Mouse (Mus musculus): ENCODE results near the gene Prn. TPM values are rescaled to one million over a fixed set of nuclear protein-coding genes. Genes with fewer than 3 reads are reported as not detected.

Prn gene
- not detected for total RNA-seq (2021)
- long read RNA-seq, experiment 1: 0 reads
- long read RNA-seq, experiment 2, partial matches to known transcripts: 7 of 7 reads
- long read RNA-seq, experiment 2, other reads (novel, unspliced or antisense): 0 of 7 reads

- DNase-seq: peak; percentile 92
These were observed at the start of gene Prn, which contains the start of gene Prnp for GRCm38 (mm10) chr2:131909683-131910572. Gene Prn, plus strand, starts transcription at chr2:131909957. Gene Prnp, plus strand, starts transcription at chr2:131909928.

- no peak for DNase-seq
These were observed 47.0 kb upstream of the Prn start for GRCm38 (mm10) chr2:131862617-131863275.

- no peak for DNase-seq
These were observed 46.3 kb upstream of the Prn start for GRCm38 (mm10) chr2:131863472-131863871.

- no peak for DNase-seq
These were observed 45.4 kb upstream of the Prn start for GRCm38 (mm10) chr2:131864262-131864796.

- no peak for DNase-seq
These were observed 43.1 kb upstream of the Prn start for GRCm38 (mm10) chr2:131866676-131867075.

DNA sequence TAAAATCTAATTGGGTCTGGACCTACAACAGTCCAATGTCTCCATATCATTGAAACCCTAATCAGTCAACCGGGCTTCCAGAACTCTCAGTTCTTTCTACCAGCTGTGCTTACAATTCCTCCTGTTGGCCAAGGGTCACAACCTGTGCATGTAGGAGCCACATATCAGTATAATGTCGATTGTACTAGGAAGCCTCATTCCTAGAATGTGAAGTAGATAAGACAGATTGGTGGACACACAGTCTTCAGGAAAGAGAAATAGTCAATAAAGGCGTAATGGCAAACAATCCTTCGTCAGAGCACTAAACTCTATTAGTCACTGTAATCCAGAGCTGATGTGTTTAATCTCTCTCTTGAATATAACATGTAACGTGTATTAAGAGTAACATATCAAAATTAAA lies 40.8 kb upstream of the Prn start:
- no peak for DNase-seq

GRCm38 (mm10) chr2:131873376-131873775 lies 36.4 kb upstream of the Prn start:
- no peak for DNase-seq

DNA sequence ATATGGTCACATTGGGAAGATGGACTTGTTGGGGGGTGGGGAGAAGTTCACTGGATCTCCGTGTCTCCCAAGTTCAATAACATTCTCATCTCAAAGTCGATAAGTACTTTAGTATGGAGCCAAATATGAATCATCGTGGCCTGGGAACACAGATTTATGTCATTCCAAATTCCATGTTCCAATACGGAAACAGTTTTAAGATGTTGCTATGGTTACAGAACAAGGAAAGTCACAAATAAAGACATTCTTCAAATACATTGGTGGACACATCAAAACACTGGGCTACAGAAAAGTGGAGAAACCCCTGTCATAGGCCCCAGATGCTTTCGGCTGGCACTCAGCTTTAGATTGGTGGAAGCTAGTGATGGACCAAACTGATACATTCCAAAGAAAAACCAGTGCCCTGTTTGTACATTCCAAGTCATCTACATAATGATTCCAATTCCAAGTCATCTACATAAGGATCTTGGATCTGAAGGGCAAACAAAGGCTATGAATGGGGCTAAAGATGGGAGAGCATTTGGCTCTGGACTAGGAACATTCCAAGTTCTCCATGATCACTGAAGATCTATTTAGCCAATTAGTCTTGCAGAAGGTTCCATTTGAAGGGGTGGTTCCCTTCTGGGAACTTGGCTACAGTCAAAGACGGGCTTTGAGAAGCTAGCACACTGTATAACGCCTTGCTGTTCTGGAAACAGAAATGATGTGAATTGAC lies 33.0 kb upstream of the Prn start:
- DNase-seq: no peak

- DNase-seq: no peak
These were observed 28.0 kb upstream of the Prn start for GRCm38 (mm10) chr2:131881766-131882165.

DNA sequence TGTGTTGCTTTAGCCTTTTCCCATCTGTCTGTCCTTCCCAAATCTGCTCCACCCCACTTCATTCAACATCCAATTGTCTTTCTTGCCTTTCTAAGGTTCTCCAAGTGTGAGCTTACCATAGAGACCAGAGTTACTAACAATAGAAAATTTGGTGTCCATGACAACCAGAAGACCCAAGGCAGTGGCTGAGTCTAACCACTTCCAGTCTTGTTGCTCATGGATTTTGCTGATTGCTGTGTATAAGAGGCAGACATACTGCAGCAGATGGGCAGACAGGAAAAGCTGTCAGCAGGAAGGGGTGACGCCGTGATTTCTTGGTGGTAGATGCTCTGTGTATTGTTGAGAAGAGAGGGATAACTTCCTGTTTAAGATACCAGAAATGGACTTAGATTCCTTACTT lies 26.6 kb upstream of the Prn start:
- DNase-seq: no peak

DNA sequence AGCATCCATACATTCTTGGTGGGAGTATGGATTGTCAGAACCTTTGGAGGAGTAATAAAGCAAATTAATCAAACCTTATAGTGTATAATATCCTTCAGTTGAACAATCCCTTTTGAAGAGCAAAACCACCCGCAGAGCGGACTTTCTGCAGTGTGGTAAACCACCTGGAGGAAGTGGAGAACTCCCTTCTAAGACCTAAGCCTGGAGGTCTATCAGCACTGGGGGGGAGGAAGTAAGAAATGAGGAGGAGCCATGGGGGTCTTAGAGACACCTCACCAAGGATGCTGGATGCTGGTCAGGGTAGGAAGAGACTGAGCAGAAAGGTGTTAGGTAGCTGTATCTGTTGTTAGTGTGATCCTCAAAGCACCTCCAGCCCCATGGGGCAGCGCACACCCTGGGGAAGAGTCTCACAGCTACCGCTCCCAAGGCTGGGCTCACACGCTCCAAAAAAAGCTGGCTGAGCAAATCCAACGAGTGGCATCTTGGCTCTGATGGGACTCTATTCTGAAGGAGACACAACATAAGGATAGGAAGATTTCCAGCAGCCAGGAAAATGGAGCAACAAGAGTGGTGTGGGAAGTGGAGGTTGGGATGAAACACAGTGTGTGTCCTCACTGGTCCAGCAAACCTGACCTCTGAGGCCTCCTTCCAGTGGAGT lies 23.1 kb upstream of the Prn start:
- no peak for DNase-seq

DNA sequence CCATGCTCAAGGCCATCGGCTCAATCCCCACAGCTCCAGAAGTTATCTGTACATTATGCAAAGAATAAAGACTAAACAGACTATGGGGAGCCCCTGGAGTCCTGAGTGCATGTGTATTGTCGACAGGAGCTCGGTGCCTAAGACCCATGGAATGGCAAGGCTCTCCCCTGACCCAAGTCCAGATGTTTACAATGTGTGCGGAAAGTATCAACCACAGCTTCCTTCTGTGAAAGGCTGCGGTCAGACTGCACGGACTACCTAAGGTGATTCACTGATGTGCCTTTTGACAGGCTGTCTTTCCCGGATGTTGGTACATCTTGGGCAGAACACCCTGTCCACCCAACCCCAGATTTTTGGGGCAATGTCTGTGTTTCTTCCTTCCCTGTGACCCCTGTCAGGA lies 21.5 kb upstream of the Prn start:
- DNase-seq: no peak

DNA sequence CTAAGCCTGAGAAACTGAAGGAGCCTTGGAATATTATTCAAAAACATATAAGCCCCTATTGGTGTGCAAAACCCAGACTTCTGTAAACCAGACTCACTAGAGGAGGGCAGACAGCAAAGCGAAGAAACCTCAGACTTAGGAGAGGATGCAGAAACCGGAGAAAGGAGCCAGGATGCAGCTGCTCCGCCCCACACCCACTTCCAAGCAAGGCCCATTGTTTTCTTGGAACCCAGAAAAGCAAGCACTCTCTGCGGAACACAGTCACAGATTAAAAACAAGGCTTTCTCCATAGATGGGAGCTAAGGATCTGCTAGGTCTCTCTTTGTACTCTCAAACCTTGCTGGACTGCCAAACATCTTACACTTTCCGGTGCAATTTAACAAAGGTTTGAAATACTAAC lies 17.2 kb upstream of the Prn start:
- DNase-seq: no peak

DNA sequence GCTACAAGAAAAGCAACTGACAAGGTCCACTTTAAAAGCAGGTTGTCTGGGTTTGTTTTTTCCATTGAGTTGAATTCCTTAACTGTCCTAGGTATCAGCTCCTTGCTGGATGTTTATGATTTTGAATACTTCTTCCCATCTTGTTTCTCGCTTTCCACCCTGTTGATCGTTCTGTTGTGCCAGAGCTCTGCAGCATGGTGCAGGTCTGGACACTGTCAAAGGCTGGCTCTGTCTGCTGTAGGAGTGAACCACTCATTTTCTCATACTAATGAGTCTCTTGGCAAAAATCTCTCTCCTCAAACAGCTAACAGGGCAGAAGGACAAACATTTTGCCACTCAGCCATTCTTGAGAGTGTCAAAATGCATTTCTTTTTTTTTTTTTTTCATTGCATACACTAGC lies 14.7 kb upstream of the Prn start:
- DNase-seq: no peak

DNA sequence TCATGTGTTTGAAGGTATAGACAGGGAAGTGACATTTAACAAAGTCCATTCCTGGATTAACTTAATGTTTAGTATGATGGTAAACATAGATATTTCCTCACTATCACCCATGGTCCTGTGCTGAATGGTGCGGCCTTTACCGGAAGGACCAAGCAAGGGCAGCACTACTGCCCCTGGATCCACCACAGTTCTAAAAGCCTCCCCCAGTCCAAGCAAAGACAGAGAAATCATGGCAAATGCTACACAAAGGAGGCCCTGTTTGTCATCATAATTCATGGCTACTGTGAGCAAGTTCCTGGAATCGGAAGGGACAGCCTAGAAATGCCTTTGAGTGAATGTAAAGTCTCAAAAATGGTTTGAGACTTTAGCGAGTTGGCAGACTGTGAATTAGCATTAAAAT lies 13.7 kb upstream of the Prn start:
- no peak for DNase-seq

DNA sequence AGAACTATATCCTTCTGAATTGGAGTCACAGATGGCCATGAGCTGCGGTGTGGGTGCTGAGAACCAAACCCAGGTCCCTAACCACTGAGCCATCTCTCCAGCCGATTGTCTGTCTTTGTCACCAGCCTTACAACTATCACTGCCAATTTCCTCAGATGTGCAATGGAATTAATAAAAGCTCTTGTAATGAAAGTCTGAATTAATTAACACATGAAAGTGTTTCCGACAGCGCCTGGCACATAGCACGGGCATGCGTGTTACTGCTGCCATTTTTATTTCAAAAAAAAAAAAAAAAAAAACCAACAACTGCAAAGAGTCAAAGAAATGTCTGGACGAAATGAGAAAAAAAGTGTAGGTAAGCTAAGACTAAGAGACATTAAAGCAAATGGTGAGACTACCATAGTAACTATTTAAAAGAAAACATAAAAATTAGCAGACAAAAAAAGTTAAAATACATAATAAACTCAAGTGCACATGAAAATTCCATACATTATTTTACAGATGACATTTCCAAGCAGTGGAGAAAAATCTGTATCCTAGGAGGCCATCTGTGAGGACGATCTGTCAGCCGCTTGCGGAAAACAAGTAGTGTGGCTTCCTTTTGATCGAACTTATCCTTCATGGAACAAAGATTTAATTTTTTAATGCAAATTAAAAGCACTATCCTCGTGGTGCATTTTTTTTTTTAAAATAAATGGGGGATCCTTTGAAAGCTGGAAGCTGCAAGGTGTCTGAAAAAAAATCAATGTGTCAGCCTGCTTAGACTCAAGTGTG lies 12.2 kb upstream of the Prn start:
- DNase-seq: no peak

DNA sequence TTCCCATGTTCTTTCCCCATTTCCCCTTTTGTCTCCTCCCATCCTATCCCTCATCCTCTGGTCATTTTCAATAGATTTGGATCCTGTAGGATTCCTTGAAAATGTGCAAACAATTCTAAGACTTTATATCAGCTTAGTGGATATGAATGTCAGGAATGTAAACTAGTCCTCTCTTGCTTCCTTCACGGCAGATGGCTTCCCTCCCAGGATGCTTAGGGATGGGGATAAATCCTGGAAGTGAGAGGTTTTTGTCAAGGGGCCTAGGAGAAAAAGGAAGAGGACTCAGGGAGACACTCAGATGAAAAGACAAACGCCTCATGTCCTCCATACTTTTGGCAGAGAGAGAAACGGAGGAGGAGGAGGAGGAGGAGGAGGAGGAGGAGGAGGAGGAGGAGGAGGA lies 7.3 kb upstream of the Prn start:
- DNase-seq: no peak

DNA sequence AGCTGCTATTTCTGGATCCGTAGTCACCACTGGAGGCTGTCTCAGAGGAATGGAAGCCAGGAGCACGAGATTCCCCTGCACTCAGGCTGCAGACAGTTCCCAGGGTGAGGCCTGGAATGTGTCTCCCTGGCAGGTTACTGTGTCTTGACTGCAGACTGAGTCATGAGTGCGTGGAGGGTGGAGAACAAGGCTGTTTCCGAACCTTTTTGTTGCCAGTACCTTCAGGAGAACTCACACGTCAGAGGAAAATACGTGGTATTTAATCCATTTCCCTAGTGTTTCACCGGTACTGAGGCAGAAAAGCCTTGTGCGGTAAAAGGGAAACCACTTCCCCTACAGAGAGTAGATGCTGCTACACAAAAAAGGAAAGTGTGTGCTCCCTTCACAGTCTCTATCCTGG lies 6.9 kb upstream of the Prn start:
- DNase-seq: peak; percentile 27

DNA sequence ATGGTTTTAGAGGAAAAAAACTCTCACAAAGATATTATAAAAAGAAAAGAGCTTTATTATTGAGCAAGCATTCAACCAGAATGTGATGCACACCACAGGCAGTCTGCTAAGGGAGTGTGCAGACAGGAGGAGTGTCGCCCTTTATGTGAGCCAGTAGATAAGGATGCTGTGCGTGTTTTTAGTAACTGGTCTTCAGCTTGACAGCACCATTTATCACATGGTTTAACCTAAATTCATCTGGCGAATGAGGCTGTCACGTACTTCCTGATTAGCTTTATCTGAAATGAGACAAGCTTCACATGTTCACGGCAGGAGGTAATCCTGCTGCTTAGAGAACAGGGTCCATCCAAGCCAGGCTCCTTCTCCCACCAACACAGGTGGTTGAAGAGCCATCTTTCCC lies 4.7 kb upstream of the Prn start:
- no peak for DNase-seq

DNA sequence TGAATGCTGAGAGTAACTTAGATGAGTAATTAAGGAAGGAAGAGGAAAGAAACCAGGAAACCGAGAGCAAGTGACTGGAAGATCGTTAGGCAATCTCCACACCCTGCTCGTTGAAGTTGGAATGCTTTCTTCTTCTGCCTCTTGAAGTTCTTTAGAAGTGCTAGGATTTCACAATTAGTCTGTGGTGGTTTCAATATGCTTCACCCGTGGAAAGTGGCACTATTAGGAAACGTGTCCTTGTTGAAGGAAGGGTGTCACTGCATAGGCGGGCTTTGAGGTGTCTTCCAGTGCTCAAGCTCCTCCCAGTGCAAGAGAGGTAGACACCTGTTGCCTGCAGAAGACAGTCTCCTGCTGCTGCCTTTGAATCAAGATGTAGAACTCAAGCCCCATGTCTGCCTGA lies 4.0 kb upstream of the Prn start:
- no peak for DNase-seq

GRCm38 (mm10) chr2:131906266-131906665 lies 3.5 kb upstream of the Prn start:
- DNase-seq: no peak

All from gastrocnemius, postnatal 10 days (tissue).